Mouse (Mus musculus) ES-Bruce4 (cell line): Measurements from ENCODE around the gene Utp4. TPM values are rescaled to one million over a fixed set of nuclear protein-coding genes. Genes with fewer than 3 reads are reported as not detected.

Source experiments
- H3K27ac ChIP-seq: 2 replicates; pipeline ENCODE4 v1.5.1; 2012; ENCODE audit warnings: low read length, inconsistent platforms; ENCODE audit not compliant: insufficient read depth
- H3K27me3 ChIP-seq: 2 replicates; pipeline ENCODE4 v1.6.1; 2012; ENCODE audit warnings: mild to moderate bottlenecking, low read length, inconsistent platforms; ENCODE audit not compliant: control insufficient read depth, poor library complexity, insufficient read depth, severe bottlenecking
- H3K36me3 ChIP-seq: 2 replicates; pipeline ENCODE4 v1.6.1; 2012; ENCODE audit warnings: inconsistent platforms, mild to moderate bottlenecking, low read length, moderate library complexity; ENCODE audit not compliant: control insufficient read depth, poor library complexity, insufficient read depth, severe bottlenecking
- H3K4me1 ChIP-seq: one replicate; pipeline ENCODE4 v1.8.1; 2011; ENCODE audit warnings: low read length; ENCODE audit not compliant: control insufficient read depth, insufficient read depth
- H3K4me3 ChIP-seq: 2 replicates; pipeline ENCODE4 v1.5.1; 2011; ENCODE audit warnings: low read depth, mild to moderate bottlenecking, low read length
- H3K9ac ChIP-seq: 2 replicates; pipeline ENCODE4 v1.6.1; 2012; ENCODE audit warnings: low read depth, mild to moderate bottlenecking, inconsistent platforms; ENCODE audit not compliant: poor library complexity, severe bottlenecking
- H3K9me3 ChIP-seq: replicated peaks from 2 replicates; pipeline ENCODE4 v1.6.1; 2012; ENCODE audit warnings: mild to moderate bottlenecking, low read length, inconsistent platforms; ENCODE audit not compliant: control insufficient read depth, poor library complexity, insufficient read depth, severe bottlenecking
- CTCF ChIP-seq: IDR thresholded peaks from one replicate; pipeline ENCODE4 v1.8.1; 2011; ENCODE audit warnings: low read depth, low read length
- EP300 ChIP-seq: IDR thresholded peaks from 2 replicates; pipeline ENCODE4 v1.6.1; 2011; ENCODE audit warnings: low read depth, low read length; ENCODE audit not compliant: insufficient read depth
- POLR2A ChIP-seq: IDR thresholded peaks from one replicate; pipeline ENCODE4 v1.8.1; 2011; ENCODE audit warnings: low read length; ENCODE audit not compliant: insufficient read depth
- polyA plus RNA-seq: library from polyadenylated mRNA; stranded (reverse); fragments of >200 nt; gene quantifications from 2 replicates; pipeline ENCODE4 v1.2.4, GENCODE M21; 2011; ENCODE audit warnings: low read depth; ENCODE audit not compliant: missing spikeins, insufficient read depth, insufficient read length

Gene Utp4
- polyA plus RNA-seq, 1 experiment = 109 TPM

GRCm38 (mm10) chr8:106971916-106972315 is 78.5 kb downstream of the Utp4 start:
- Histone ChIP-seq H3K36me3 (no peaks in the 10 kb centered on the region; the same call in 1 of the 2 replicates), H3K27ac (peak overlapping the region; percentile 13; the same call in 1 of the 2 replicates), H3K27me3 (no peaks in the 10 kb centered on the region), H3K4me3 (no peak overlapping the region), H3K4me1 (peaks cover 9% of the 10 kb centered on the region), H3K9me3 (no peaks in the 10 kb centered on the region), H3K9ac (no peak overlapping the region)
- no peak for TF ChIP-seq CTCF
- no peak for TF ChIP-seq EP300
- TF ChIP-seq POLR2A = no peak

Other genes with a start within 250 kb of the Utp4 start
- gene Tango6, start 210.6 kb upstream of the Utp4 start, polyA plus RNA-seq = 12.5 and 14.1 TPM in 2 replicates
- gene Has3, start 23.4 kb upstream of the Utp4 start, polyA plus RNA-seq = 0.18 and 0.46 TPM in 2 replicates
- 21.9 and 26.5 TPM in 2 replicates for gene Sntb2, start 42.1 kb downstream of the Utp4 start, polyA plus RNA-seq
- 27.4 and 28.1 TPM in 2 replicates for gene Vps4a, start 137.6 kb downstream of the Utp4 start, polyA plus RNA-seq
- 3.3 and 5.7 TPM in 2 replicates for gene Pdf, start 155.0 kb downstream of the Utp4 start, polyA plus RNA-seq
- gene Cog8, start 163.1 kb downstream of the Utp4 start, polyA plus RNA-seq = 20.0 and 21.4 TPM in 2 replicates
- 130 and 156 TPM in 2 replicates for gene Nip7, start 163.2 kb downstream of the Utp4 start, polyA plus RNA-seq
- not detected in 2 replicates for gene Tmed6, start 172.0 kb downstream of the Utp4 start, polyA plus RNA-seq
- gene Terf2, start 202.9 kb downstream of the Utp4 start, polyA plus RNA-seq = 40.8 and 48.6 TPM in 2 replicates